ENCODE assay signal across 29 mouse cellular contexts in genomic region chr11:35756411-35757303, GRCm38 (mm10). TPM values are rescaled to one million over a fixed set of nuclear protein-coding genes. Genes with fewer than 3 reads are reported as not detected.
A peak's percentile ranks its signal among the peaks of the same experiment; 100 is the strongest.
DNase-seq lines count a peak whose midpoint lies in the region; TF ChIP-seq lines count a peak whose summit lies in the region.
"Had no signal": no experiment of that assay in that cellular context is flagged by ENCODE, and none has a peak within 500 bp of the region (broad histone marks: within the 10 kb centered on the region; RNA-seq: fewer than 3 reads in every experiment).

No protein-coding gene starts in this region.

- H3K27ac ChIP-seq in layer of hippocampus, adult 2 months, result peak overlapping the region; percentile 52; the same call in 1 of the 2 replicates
- H3K27ac ChIP-seq: hindbrain, postnatal 0 days; kidney, postnatal 0 days; midbrain, embryonic 12.5 days had no signal

- H3K4me3 ChIP-seq in layer of hippocampus, adult 2 months, result no peak overlapping the region
- H3K4me3 ChIP-seq: midbrain, embryonic 12.5 days had no signal

- TF ChIP-seq CTCF in layer of hippocampus, adult 2 months (conservative IDR thresholded peaks at IDR 0.05), result no peak

- DNase-seq in adrenal gland, adult 2 months, result peak; percentile 71
- DNase-seq in adrenal gland, adult 18-20 months (ENCODE audit: low spot score in 2 of 2), result no peak
- DNase-seq in layer of hippocampus, adult 2 months (ENCODE audit: low spot score in 2 of 2), result no peak
- DNase-seq in layer of hippocampus, adult 9-10 months (ENCODE audit: low spot score), result no peak
- peak; percentile 66 for DNase-seq in adipocyte (ENCODE audit: low spot score)
- DNase-seq in brain, adult 2 months (ENCODE audit: low read depth, low spot score), result peak; percentile 30
- no peak for DNase-seq in cerebellum, adult 9-10 months
- DNase-seq in embryo, embryonic 9.5 days (ENCODE audit: extremely low spot score), result no peak
- DNase-seq: cerebellum, adult 18-20 months; cerebellum, postnatal 36 days; embryo, embryonic 11 days; gastrocnemius, postnatal 10 days; kidney, adult 11 months; layer of hippocampus, postnatal 36 days; liver, postnatal 0 days had no signal

RNA-seq across cellular contexts. Expression of gene Pank3, which starts 12.6 kb away (rescaled TPM):
- total RNA-seq in adrenal gland, adult 2 months (2021), result 10 to 100 TPM; 70.8 to 70.9 TPM
- 4.5 and 4.8 TPM in 2 replicates for polyA plus RNA-seq in adrenal gland, adult 2 months (2012; rRNA removed)
- 10 to 100 TPM; 70.0 to 83.8 TPM for total RNA-seq in adrenal gland, adult 18-20 months (2021)
- 10 to 100 TPM; 35.6 to 38.0 TPM for total RNA-seq in layer of hippocampus, adult 2 months (2021)

RNA-seq across cellular contexts. Expression of gene Fbll1, which starts 42.0 kb away (rescaled TPM):
- not detected for total RNA-seq in adrenal gland, adult 2 months (2021)
- 0.66 and 0.68 TPM in 2 replicates for polyA plus RNA-seq in adrenal gland, adult 2 months (2012; rRNA removed)
- total RNA-seq in adrenal gland, adult 18-20 months (2021), result under 1 TPM; 0.32 to 0.46 TPM
- 10 to 100 TPM; 42.9 to 48.9 TPM for total RNA-seq in layer of hippocampus, adult 2 months (2021)
- total RNA-seq: granulocyte monocyte progenitor cell, adult 5-6 weeks; liver, adult 2 months; megakaryocyte, adult 5-6 weeks; monocyte, adult 5-6 weeks; neutrophil, adult 5-6 weeks had no signal
- polyA plus RNA-seq: heart, embryonic 11.5 days; heart, postnatal 0 days; kidney, postnatal 0 days; limb, embryonic 11.5 days; liver, adult 2 months; liver, postnatal 0 days; stomach, embryonic 16.5 days; thymus, postnatal 0 days; urinary bladder, adult 2 months had no signal

Comparison
In these comparisons a context has a peak if more than half of its experiments do, and no peak if none do; other contexts are left out.
1. DNase-seq: peak in adrenal gland, adult 2 months (single experiment), adipocyte (single experiment) and brain, adult 2 months (single experiment); none in adrenal gland, adult 18-20 months (0 of 2), layer of hippocampus, adult 2 months (0 of 2), layer of hippocampus, adult 9-10 months (single experiment), cerebellum, adult 9-10 months (single experiment) and embryo, embryonic 9.5 days (single experiment).
2. RNA of gene Fbll1, which starts 42.0 kb away (total RNA-seq): 42.9 to 48.9 TPM in layer of hippocampus, adult 2 months; 0.32 to 0.46 TPM in adrenal gland, adult 18-20 months and not detected in adrenal gland, adult 2 months; every median in the first group is over 10 times any median in the second.